Mouse (Mus musculus): ENCODE measurements around the gene Sema3c. TPM values are rescaled to one million over a fixed set of nuclear protein-coding genes. Genes with fewer than 3 reads are reported as not detected.

Gene Sema3c
- total RNA-seq, 2 experiments from 2014 or later: 21.8 to 26.3 TPM

Other genes with a start within 250 kb of the Sema3c start
- gene Speer4f2, start 201.1 kb upstream of the Sema3c start, total RNA-seq (2021): not detected
- not detected for gene Speer4f1, start 98.2 kb upstream of the Sema3c start, total RNA-seq (2021)

Data from heart, postnatal 4 days (tissue).